Mouse (Mus musculus) lung, postnatal 25 days (tissue): ENCODE results near the gene Wipf1.
"Not testable (repeated sequence)": the region's sequence is repeated elsewhere in the genome, so short reads cannot be mapped to it uniquely, and the experiment has no call there.

Experiments used
- DNase-seq: peaks from one replicate; pipeline ENCODE4 v3.0.0; 2022; ENCODE audit warnings: low spot score

The Wipf1 gene

GRCm38 (mm10) chr2:73529356-73530330, at the start of gene Wipf1:
Gene Wipf1, minus strand, starts transcription at chr2:73529734.
- DNase-seq: peak; percentile 76

GRCm38 (mm10) chr2:73579168-73579567, 49.6 kb upstream of the Wipf1 start:
- DNase-seq: no peak

- no peak for DNase-seq
These were observed 44.9 kb upstream of the Wipf1 start for GRCm38 (mm10) chr2:73574418-73574817.

- no peak for DNase-seq
These were observed 44.0 kb upstream of the Wipf1 start for GRCm38 (mm10) chr2:73573556-73573955.

GRCm38 (mm10) chr2:73572539-73573372, 43.2 kb upstream of the Wipf1 start:
- DNase-seq: peak; percentile 67

- no peak for DNase-seq
These were observed 42.4 kb upstream of the Wipf1 start for GRCm38 (mm10) chr2:73571901-73572300.

GRCm38 (mm10) chr2:73571304-73571703, 41.8 kb upstream of the Wipf1 start:
- DNase-seq: no peak

GRCm38 (mm10) chr2:73566989-73567605, 37.6 kb upstream of the Wipf1 start:
- DNase-seq: peak; percentile 70

- no peak for DNase-seq
These were observed 36.6 kb upstream of the Wipf1 start for GRCm38 (mm10) chr2:73566162-73566561.

GRCm38 (mm10) chr2:73563690-73564089, 34.2 kb upstream of the Wipf1 start:
- DNase-seq: no peak

- DNase-seq: peak; percentile 58
These were observed 33.1 kb upstream of the Wipf1 start for GRCm38 (mm10) chr2:73562656-73563055.

- DNase-seq: peak; percentile 53
These were observed 32.1 kb upstream of the Wipf1 start for GRCm38 (mm10) chr2:73561665-73562063.

GRCm38 (mm10) chr2:73560899-73561664, 31.5 kb upstream of the Wipf1 start:
- DNase-seq: no peak

GRCm38 (mm10) chr2:73560445-73560844, 30.9 kb upstream of the Wipf1 start:
- DNase-seq: peak; percentile 46

GRCm38 (mm10) chr2:73557956-73558355, 28.4 kb upstream of the Wipf1 start:
- no peak for DNase-seq

- DNase-seq: not testable (repeated sequence)
These were observed 27.5 kb upstream of the Wipf1 start for GRCm38 (mm10) chr2:73557061-73557460.

GRCm38 (mm10) chr2:73554389-73554788, 24.9 kb upstream of the Wipf1 start:
- DNase-seq: no peak

- DNase-seq: no peak
These were observed 23.4 kb upstream of the Wipf1 start for GRCm38 (mm10) chr2:73552926-73553325.

GRCm38 (mm10) chr2:73550725-73551124, 21.2 kb upstream of the Wipf1 start:
- DNase-seq: peak; percentile 43

- DNase-seq: no peak
These were observed 19.0 kb upstream of the Wipf1 start for GRCm38 (mm10) chr2:73548542-73548941.

- peak; percentile 49 for DNase-seq
These were observed 17.7 kb upstream of the Wipf1 start for GRCm38 (mm10) chr2:73547256-73547655.
